Comparison of ENCODE assay signal across 7 mouse cellular contexts in the genomic region with DNA sequence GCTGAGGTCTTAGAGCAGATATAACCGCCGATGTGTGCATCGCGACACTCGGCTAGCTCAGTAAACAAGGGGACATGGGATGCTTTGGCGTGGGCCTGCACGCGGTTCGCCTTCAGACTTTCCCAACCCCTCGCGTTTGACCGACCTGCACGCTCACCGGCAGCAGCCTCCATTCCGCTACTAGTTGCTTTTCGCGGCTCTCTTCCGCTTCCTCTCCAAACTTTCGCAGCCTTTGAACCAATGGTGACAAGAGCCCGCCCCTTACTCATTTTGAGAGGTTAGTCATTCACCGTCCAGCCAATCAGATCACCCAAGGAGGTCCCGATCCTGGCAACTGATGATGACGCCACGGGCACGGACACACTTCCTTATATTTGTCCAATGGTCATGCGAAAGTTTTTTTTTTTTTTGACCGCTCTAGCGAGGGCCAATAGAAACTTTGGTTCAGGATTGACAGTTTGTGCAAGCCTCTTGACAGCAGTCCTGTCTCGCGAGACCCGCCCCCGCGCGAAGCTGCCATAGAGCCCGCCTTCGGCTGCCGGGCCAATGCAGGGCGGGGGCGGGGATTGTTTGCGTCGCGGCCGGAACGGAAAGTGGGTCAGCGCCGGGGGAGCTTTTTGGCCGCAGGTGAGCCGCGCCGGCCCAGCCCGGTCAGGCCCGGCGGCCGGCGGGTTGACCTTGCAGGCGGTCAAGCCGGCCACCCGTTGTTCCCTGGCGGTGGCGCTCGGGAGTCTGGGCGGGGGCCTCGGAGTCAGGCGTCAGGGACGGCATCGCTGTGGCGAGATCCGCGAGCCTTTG. TPM values are rescaled to one million over a fixed set of nuclear protein-coding genes. Genes with fewer than 3 reads are reported as not detected.
DNase-seq lines count a peak whose midpoint lies in the region; ATAC-seq lines count a peak whose summit lies in the region.

A gene (minus strand): TSS at position 216 of the 798 bp plus-strand sequence.
A gene (plus strand): TSS at position 510 of the 798 bp plus-strand sequence.

- H3K9ac ChIP-seq in intestine, embryonic 16.5 days (ENCODE audit: low read depth, low read length) = peak within 1 kb of the TSS; percentile 88
- H3K9ac ChIP-seq in midbrain, embryonic 11.5 days (ENCODE audit: low read length) = peak within 1 kb of the TSS; percentile 80

- under 1% methylated on average over 69 of the region's 69 CpGs for WGBS in intestine, embryonic 16.5 days
- WGBS in midbrain, embryonic 11.5 days = under 1% methylated on average over 69 of the region's 69 CpGs

- H3K4me3 ChIP-seq in intestine, embryonic 16.5 days (ENCODE audit: low read length) = peak within 1 kb of the TSS; percentile 90
- H3K4me3 ChIP-seq in midbrain, embryonic 11.5 days (ENCODE audit: low read depth, low read length) = peak within 1 kb of the TSS; percentile 72

- no peaks in the 10 kb centered on the region for H3K9me3 ChIP-seq in intestine, embryonic 16.5 days (ENCODE audit: control insufficient read depth, low read length)
- no peaks in the 10 kb centered on the region for H3K9me3 ChIP-seq in midbrain, embryonic 11.5 days (ENCODE audit: control insufficient read depth, low read length)

- H3K27me3 ChIP-seq in intestine, embryonic 16.5 days (replicated peaks; ENCODE audit: control insufficient read depth, insufficient read depth, low read length) = no peaks in the 10 kb centered on the region
- H3K27me3 ChIP-seq in midbrain, embryonic 11.5 days (ENCODE audit: control insufficient read depth, insufficient read depth, low read length) = no peaks in the 10 kb centered on the region

- H3K27ac ChIP-seq in intestine, embryonic 16.5 days (ENCODE audit: low read length) = peak within 1 kb of the TSS; percentile 20; the same call in 1 of the 2 replicates
- H3K27ac ChIP-seq in midbrain, embryonic 11.5 days (ENCODE audit: low read depth, low read length) = no peak within 1 kb of the TSS

- H3K4me1 ChIP-seq in intestine, embryonic 16.5 days (ENCODE audit: control insufficient read depth, insufficient read depth, low read length) = peaks cover 20% of the 10 kb centered on the region
- H3K4me1 ChIP-seq in midbrain, embryonic 11.5 days (ENCODE audit: control insufficient read depth, insufficient read depth, low read length) = peaks cover 17% of the 10 kb centered on the region

- peak within 1 kb of the TSS; percentile 95 for H3K4me2 ChIP-seq in intestine, embryonic 16.5 days (ENCODE audit: low read depth, low read length)
- H3K4me2 ChIP-seq in midbrain, embryonic 11.5 days = peak within 1 kb of the TSS; percentile 75

- peaks cover 14% of the 10 kb centered on the region; the same call in 1 of the 2 replicates for H3K36me3 ChIP-seq in intestine, embryonic 16.5 days (ENCODE audit: control insufficient read depth, insufficient read depth, low read length)
- H3K36me3 ChIP-seq in midbrain, embryonic 11.5 days (ENCODE audit: control insufficient read depth, insufficient read depth, low read length) = peaks cover 11% of the 10 kb centered on the region

- intact Hi-C loops in left cerebral cortex, postnatal 36 days (cut with DNase I) = loop anchor here (2.0 kb wide), 1 partner anchor 36 kb away; a partner anchor contains a TSS

- DNase-seq in adrenal gland, adult 8-10 months = peak; percentile 99
- DNase-seq in embryo, embryonic 9.5 days (ENCODE audit: extremely low spot score) = peak; percentile 96
- peak; percentile 97 to 99 for DNase-seq in gastrocnemius, postnatal 4 days (ENCODE audit: low spot score in 2 of 2)
- peak; percentile 97 for DNase-seq in left cerebral cortex, postnatal 36 days (ENCODE audit: low spot score in 2 of 2)
- peak; percentile 98 for DNase-seq in midbrain, embryonic 11.5 days (ENCODE audit: low spot score, missing footprints)
- peak; percentile 100 for DNase-seq in skeletal muscle tissue, adult 2 months (ENCODE audit: low read depth, low spot score)

- peak; percentile 97 for ATAC-seq in intestine, embryonic 16.5 days
- ATAC-seq in midbrain, embryonic 11.5 days (ENCODE audit: low FRiP score) = peak; percentile 98

RNA-seq across cellular contexts. Expression of the first gene that starts in this region (rescaled TPM):
- total RNA-seq in adrenal gland, adult 8-10 months (2022) = 10 to 100 TPM; 58.9 to 66.0 (median 61.5) TPM
- 10 to 100 TPM; 19.2 to 21.4 TPM for total RNA-seq in gastrocnemius, postnatal 4 days (2021)
- 58.9 and 61.3 TPM in 2 replicates for polyA plus RNA-seq in intestine, embryonic 16.5 days (2015; fragmentation: Nextera tagmentation; extraction: Ambion mirVana)
- total RNA-seq in left cerebral cortex, postnatal 36 days (2021) = 10 to 100 TPM; 31.4 to 34.8 TPM
- polyA plus RNA-seq in midbrain, embryonic 11.5 days (2014; fragmentation: Nextera tagmentation; extraction: Ambion mirVana) = 70.4 and 73.8 TPM in 2 replicates

RNA-seq across cellular contexts. Expression of the second gene that starts in this region (rescaled TPM):
- total RNA-seq in adrenal gland, adult 8-10 months (2022) = 10 to 100 TPM; 31.5 to 34.0 (median 33.7) TPM
- 10 to 100 TPM; 29.0 to 32.3 TPM for total RNA-seq in gastrocnemius, postnatal 4 days (2021)
- 33.9 and 34.4 TPM in 2 replicates for polyA plus RNA-seq in intestine, embryonic 16.5 days (2015; fragmentation: Nextera tagmentation; extraction: Ambion mirVana)
- 10 to 100 TPM; 56.4 to 63.7 TPM for total RNA-seq in left cerebral cortex, postnatal 36 days (2021)
- polyA plus RNA-seq in midbrain, embryonic 11.5 days (2014; fragmentation: Nextera tagmentation; extraction: Ambion mirVana) = 37.3 and 44.4 TPM in 2 replicates
